Mouse (Mus musculus): ENCODE results near the gene Alg3.

Alg3 gene

GRCm38 (mm10) chr16:20611357-20612227 is at the start of gene Alg3, which contains the start of the genes Eef1akmt4 and Gm49333:
Gene Alg3 (minus strand): TSS chr16:20611735.
Gene Eef1akmt4 (plus strand): TSS chr16:20611593.
Gene Gm49333 (plus strand): TSS chr16:20611610.
- peak; percentile 77 to 87 for DNase-seq (ENCODE audit: low spot score in 2 of 2)

- DNase-seq (ENCODE audit: low spot score in 2 of 2) = no peak
Measured at GRCm38 (mm10) chr16:20657661-20658060, 46.1 kb upstream of the Alg3 start.

- no peak for DNase-seq (ENCODE audit: low spot score in 2 of 2)
Measured at GRCm38 (mm10) chr16:20653315-20653714, 41.8 kb upstream of the Alg3 start.

- no peak for DNase-seq (ENCODE audit: low spot score in 2 of 2)
Measured at GRCm38 (mm10) chr16:20651947-20652310, 40.4 kb upstream of the Alg3 start.

GRCm38 (mm10) chr16:20651076-20651946 is 39.8 kb upstream of the Alg3 start, which contains the start of gene Psmd2:
Gene Psmd2 (plus strand): TSS chr16:20651652.
- DNase-seq (ENCODE audit: low spot score in 2 of 2) = peak; percentile 95 to 97

- no peak for DNase-seq (ENCODE audit: low spot score in 2 of 2)
Measured at GRCm38 (mm10) chr16:20643911-20644310, 32.4 kb upstream of the Alg3 start.

- peak; percentile 31 to 69 for DNase-seq (ENCODE audit: low spot score in 2 of 2)
Measured at GRCm38 (mm10) chr16:20642161-20642560, 30.6 kb upstream of the Alg3 start.

- no peak for DNase-seq (ENCODE audit: low spot score in 2 of 2)
Measured at GRCm38 (mm10) chr16:20638367-20638766, 26.8 kb upstream of the Alg3 start.

GRCm38 (mm10) chr16:20637410-20637809 is 25.9 kb upstream of the Alg3 start:
- no peak for DNase-seq (ENCODE audit: low spot score in 2 of 2)

- DNase-seq (ENCODE audit: low spot score in 2 of 2) = no peak
Measured at GRCm38 (mm10) chr16:20629731-20630634, 18.4 kb upstream of the Alg3 start, which contains the start of gene Ece2. Gene Ece2 (plus strand): TSS chr16:20629828.

GRCm38 (mm10) chr16:20628871-20629391 is 17.4 kb upstream of the Alg3 start:
- no peak for DNase-seq (ENCODE audit: low spot score in 2 of 2)

- DNase-seq (ENCODE audit: low spot score in 2 of 2) = no peak
Measured at GRCm38 (mm10) chr16:20623211-20623610, 11.7 kb upstream of the Alg3 start.

GRCm38 (mm10) chr16:20621991-20622685 is 10.6 kb upstream of the Alg3 start:
- DNase-seq (ENCODE audit: low spot score in 2 of 2) = peak in 1 of 2 experiments; percentile 78

- peak in 1 of 2 experiments; percentile 57 for DNase-seq (ENCODE audit: low spot score in 2 of 2)
Measured at GRCm38 (mm10) chr16:20621191-20621990, 9.9 kb upstream of the Alg3 start, which contains the start of gene Camk2n2. Gene Camk2n2 (minus strand): TSS chr16:20621287.

- DNase-seq (ENCODE audit: low spot score in 2 of 2) = no peak
Measured at GRCm38 (mm10) chr16:20620751-20621190, 9.2 kb upstream of the Alg3 start.

- DNase-seq (ENCODE audit: low spot score in 2 of 2) = no peak
Measured at GRCm38 (mm10) chr16:20620399-20620735, 8.8 kb upstream of the Alg3 start.

- DNase-seq (ENCODE audit: low spot score in 2 of 2) = no peak
Measured at GRCm38 (mm10) chr16:20619541-20620398, 8.2 kb upstream of the Alg3 start.
